Mouse (Mus musculus) CH12.LX (cell line): ENCODE measurements around the gene Anapc16. TPM values are rescaled to one million over a fixed set of nuclear protein-coding genes. Genes with fewer than 3 reads are reported as not detected.

Experiments
- DNase-seq: peaks from one replicate; pipeline ENCODE4 v3.0.0-alpha.2; 2013; ENCODE audit errors: extremely low read depth
- H3K27ac ChIP-seq: 2 replicates; pipeline ENCODE4 v1.5.1; 2012; ENCODE audit warnings: low read depth, mild to moderate bottlenecking, control low read depth, moderate library complexity; ENCODE audit not compliant: insufficient read depth
- H3K27me3 ChIP-seq: replicated peaks from 2 replicates; pipeline ENCODE3; 2012; ENCODE audit warnings: inconsistent platforms
- H3K36me3 ChIP-seq, 2 experiments: replicated peaks in 1 of 2; 2 replicates each; pipeline versions ENCODE3 to v1.6.1; 2012; ENCODE audit warnings: inconsistent platforms in 1 of 2, low read length in 1 of 2, mild to moderate bottlenecking in 1 of 2, mixed read lengths in 1 of 2, moderate library complexity in 1 of 2; ENCODE audit not compliant: control insufficient read depth in 1 of 2, insufficient read depth in 1 of 2
- H3K4me1 ChIP-seq, 2 experiments: 2 replicates each; pipeline ENCODE4 v1.6.1; 2012; ENCODE audit warnings: inconsistent platforms in 1 of 2, moderate library complexity in 1 of 2; ENCODE audit not compliant: insufficient read depth in 2 of 2, control insufficient read depth in 1 of 2
- H3K4me2 ChIP-seq: 2 replicates; pipeline ENCODE4 v1.6.1; 2012; ENCODE audit warnings: low read depth, mild to moderate bottlenecking, control low read depth; ENCODE audit not compliant: poor library complexity, insufficient read depth, severe bottlenecking
- H3K4me3 ChIP-seq, 3 experiments: fragments of 150-350 bp in 1 of 3; sonication (generic) in 1 of 3; replicated peaks in 1 of 3; 2 replicates each; pipeline versions ENCODE3 to v1.5.1; 2011 to 2012; ENCODE audit warnings: low read depth in 2 of 3, low read length in 2 of 3, mild to moderate bottlenecking in 2 of 3, moderate library complexity in 2 of 3, control low read depth in 1 of 3, improper control_type of control experiment in 1 of 3, inconsistent platforms in 1 of 3, mixed read lengths in 1 of 3; ENCODE audit not compliant: poor library complexity in 1 of 3
- H3K79me2 ChIP-seq: replicated peaks from 2 replicates; pipeline ENCODE4 v1.6.1; 2012; ENCODE audit warnings: mild to moderate bottlenecking, moderate library complexity; ENCODE audit not compliant: control insufficient read depth, poor library complexity, insufficient read depth, severe bottlenecking; ENCODE audit errors: extremely low read depth
- H3K9ac ChIP-seq: 2 replicates; pipeline ENCODE4 v1.6.1; 2012; ENCODE audit warnings: low read depth, mild to moderate bottlenecking, control low read depth, moderate library complexity; ENCODE audit not compliant: insufficient read depth
- H3K9me3 ChIP-seq: replicated peaks from 2 replicates; pipeline ENCODE3; 2012; ENCODE audit warnings: low read length, inconsistent platforms, mixed read lengths
- BHLHE40 ChIP-seq: IDR thresholded peaks from 2 replicates; pipeline ENCODE4 v1.6.1; 2011; ENCODE audit warnings: mild to moderate bottlenecking, low read depth, low read length, improper control_type of control experiment
- CHD1 ChIP-seq: IDR thresholded peaks from 2 replicates; pipeline ENCODE4 v1.6.1; 2012; ENCODE audit warnings: low read depth, low read length, improper control_type of control experiment, inconsistent platforms
- CHD2 ChIP-seq: IDR thresholded peaks from 2 replicates; pipeline ENCODE4 v1.6.1; 2011; ENCODE audit warnings: low read length, improper control_type of control experiment
- EP300 ChIP-seq: IDR thresholded peaks from 2 replicates; pipeline ENCODE4 v1.6.1; 2011; ENCODE audit warnings: low read length, improper control_type of control experiment
- ETS1 ChIP-seq: conservative IDR thresholded peaks from 2 replicates; pipeline ENCODE4 v1.6.1; 2012; ENCODE audit warnings: low read depth, mild to moderate bottlenecking, inconsistent platforms, low read length, improper control_type of control experiment, moderate library complexity
- JUND ChIP-seq: conservative IDR thresholded peaks from 2 replicates; pipeline ENCODE4 v1.6.1; 2011; ENCODE audit warnings: low read depth, low read length, improper control_type of control experiment
- KAT2A ChIP-seq: IDR thresholded peaks from 2 replicates; pipeline ENCODE4 v1.6.1; 2012; ENCODE audit warnings: low read length, improper control_type of control experiment, inconsistent platforms; ENCODE audit not compliant: insufficient replicate concordance
- MAX ChIP-seq: IDR thresholded peaks from 2 replicates; pipeline ENCODE4 v1.6.1; 2011; ENCODE audit warnings: low read length, improper control_type of control experiment
- MEF2A ChIP-seq: IDR thresholded peaks from 2 replicates; pipeline ENCODE4 v1.6.1; 2014; ENCODE audit warnings: low read depth, mild to moderate bottlenecking, inconsistent platforms, low read length, improper control_type of control experiment, borderline replicate concordance
- MXI1 ChIP-seq: IDR thresholded peaks from 2 replicates; pipeline ENCODE4 v1.6.1; 2011; ENCODE audit warnings: mild to moderate bottlenecking, low read depth, low read length, improper control_type of control experiment
- MYC ChIP-seq: IDR thresholded peaks from 2 replicates; pipeline ENCODE4 v1.6.1; 2011; ENCODE audit warnings: low read depth, mild to moderate bottlenecking, improper control_type of control experiment, low read length
- NELFE ChIP-seq: IDR thresholded peaks from 2 replicates; pipeline ENCODE4 v1.6.1; 2011; ENCODE audit warnings: low read depth, low read length, improper control_type of control experiment
- NRF1 ChIP-seq: IDR thresholded peaks from 2 replicates; pipeline ENCODE4 v1.6.1; 2014; ENCODE audit warnings: low read depth, mild to moderate bottlenecking, inconsistent platforms, low read length, improper control_type of control experiment, moderate library complexity
- PAX5 ChIP-seq: IDR thresholded peaks from 2 replicates; pipeline ENCODE4 v1.6.1; 2012; ENCODE audit warnings: low read length, inconsistent platforms, mixed read lengths
- POLR2AphosphoS2 ChIP-seq: IDR thresholded peaks from 2 replicates; pipeline ENCODE4 v1.6.1; 2011; ENCODE audit warnings: low read depth, low read length, improper control_type of control experiment
- SIN3A ChIP-seq: IDR thresholded peaks from 2 replicates; pipeline ENCODE4 v1.6.1; 2012; ENCODE audit warnings: low read length, improper control_type of control experiment, inconsistent platforms
- TBP ChIP-seq: conservative IDR thresholded peaks from 2 replicates; pipeline ENCODE4 v1.6.1; 2011; ENCODE audit warnings: low read depth, low read length, improper control_type of control experiment
- UBTF ChIP-seq: IDR thresholded peaks from 2 replicates; pipeline ENCODE4 v1.6.1; 2012; ENCODE audit warnings: low read depth, mild to moderate bottlenecking, inconsistent platforms, low read length, improper control_type of control experiment, moderate library complexity
- USF1 ChIP-seq: IDR thresholded peaks from 2 replicates; pipeline ENCODE4 v1.6.1; 2014; ENCODE audit warnings: low read depth, mild to moderate bottlenecking, inconsistent platforms, low read length, improper control_type of control experiment
- USF2 ChIP-seq: conservative IDR thresholded peaks from 2 replicates; pipeline ENCODE4 v1.6.1; 2011; ENCODE audit warnings: low read depth, low read length, improper control_type of control experiment
- ZC3H11A ChIP-seq: IDR thresholded peaks from 2 replicates; pipeline ENCODE4 v1.6.1; 2012; ENCODE audit warnings: low read depth, mild to moderate bottlenecking, inconsistent platforms, low read length, improper control_type of control experiment
- dilution Hi-C: fragments of 300-500 bp; cut with MboI; formaldehyde crosslinking; loops from 2 replicates; pipeline ENCODE4 v1.14.3; 2020; ENCODE audit warnings: low sequenced_read_pairs; ENCODE audit not compliant: extremely low pct_unique_long_range_greater_than_20kb, extremely low pct_ligation_motif_present
- in situ Hi-C: fragments of 300-500 bp; cut with MboI; formaldehyde crosslinking; loops from 3 replicates; pipeline ENCODE4 v1.14.3; 2019; ENCODE audit warnings: low sequenced_read_pairs, low pct_ligation_motif_present, low pct_unique_long_range_greater_than_20kb, mixed read lengths
- polyA plus RNA-seq: library from polyadenylated mRNA; unstranded; fragments of >175 nt; gene quantifications from 2 replicates; pipeline ENCODE4 v1.2.1, GENCODE M21; 2012; ENCODE audit warnings: low read depth; ENCODE audit not compliant: insufficient read length
- total RNA-seq, 2 experiments: library from RNA; depleted of rRNA; stranded (reverse); fragments of 300-350 nt in 1 of 2; fragments of >200 nt in 1 of 2; gene quantifications; 2 replicates each; pipeline ENCODE4 v1.2.3; 2012 to 2014

The Anapc16 gene
- total and polyA plus RNA-seq, 3 experiments: 43.9 to 67.6 (median 64.9) TPM

- TF ChIP-seq MXI1: peak; percentile 64
- no peak for TF ChIP-seq NELFE
- TF ChIP-seq CHD2: peak; percentile 50; the same call in 1 of the 2 replicates
- TF ChIP-seq NRF1: no peak
- TF ChIP-seq MAX: peak; percentile 13; the same call in 1 of the 2 replicates
- TF ChIP-seq UBTF: no peak
- TF ChIP-seq ETS1: peak; percentile 48; the same call in 1 of the 2 replicates
- TF ChIP-seq POLR2AphosphoS2: no peak
- TF ChIP-seq BHLHE40: peak; percentile 32; the same call in 1 of the 2 replicates
- TF ChIP-seq PAX5: no peak
- peak; percentile 26; the same call in 1 of the 2 replicates for TF ChIP-seq MYC
- TF ChIP-seq ZC3H11A: no peak
- TF ChIP-seq JUND: no peak
- no peak for TF ChIP-seq SIN3A
- TF ChIP-seq KAT2A: no peak
- no peak for TF ChIP-seq MEF2A
- TF ChIP-seq TBP: 0 out of 2 replicates have a peak, but pooled peaks have one; percentile 29
- TF ChIP-seq EP300: no peak
- no peak for TF ChIP-seq USF2
- 0 out of 2 replicates have a peak, but pooled peaks have one; percentile 56 for TF ChIP-seq CHD1
- no peak; the same call in 1 of the 2 replicates for TF ChIP-seq USF1
- DNase-seq: peak; percentile 54
- Histone ChIP-seq H3K9ac (peak overlapping the region; percentile 63), H3K27ac (peak overlapping the region; percentile 92), H3K79me2 (peaks cover 21% of the 10 kb centered on the region), H3K27me3 (no peaks in the 10 kb centered on the region), H3K4me1 (peaks cover 7 to 34% of the 10 kb centered on the region in 2 experiments), H3K36me3 (peaks cover 8 to 21% of the 10 kb centered on the region in 2 experiments), H3K9me3 (no peaks in the 10 kb centered on the region), H3K4me3 (peak overlapping the region in 2 of 3 experiments; percentile 24 to 96), H3K4me2 (peak overlapping the region; percentile 47)
- dilution Hi-C loops (no loop called here), in situ Hi-C loops (loop anchor here (5.0 kb wide), 1 partner anchor 56 kb away; no protein-coding TSS in a partner anchor)
Measured at GRCm38 (mm10) chr10:59952781-59953563, 50.0 kb downstream of the Anapc16 start.
